In the genomic region with DNA sequence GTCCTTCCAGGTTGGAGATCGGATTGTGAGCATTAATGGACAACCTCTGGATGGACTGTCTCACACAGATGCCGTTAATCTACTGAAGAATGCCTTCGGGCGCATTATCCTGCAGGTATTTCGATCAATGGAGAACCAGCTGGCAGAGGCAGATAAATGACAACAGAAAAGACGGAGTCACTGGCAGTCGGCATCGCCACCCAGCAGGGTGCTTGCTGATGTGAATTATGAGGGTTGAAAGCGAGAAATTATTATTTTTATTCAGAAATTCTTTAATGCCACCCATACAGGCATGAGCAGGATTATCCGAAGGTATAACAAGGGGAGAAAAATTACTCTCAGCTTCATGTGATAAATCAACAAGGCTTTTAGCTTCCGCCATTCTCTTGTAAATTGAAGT, we compare ENCODE assay signal across 32 mouse cellular contexts. TPM values are rescaled to one million over a fixed set of nuclear protein-coding genes. Genes with fewer than 3 reads are reported as not detected.
DNase-seq lines count a peak whose midpoint lies in the region; ATAC-seq and TF ChIP-seq lines count a peak whose summit lies in the region.
"Had no signal": no experiment of that assay in that cellular context is flagged by ENCODE, and none has a peak within 500 bp of the region (broad histone marks: within the 10 kb centered on the region; RNA-seq: fewer than 3 reads in every experiment).

No protein-coding gene starts in this region.

- H3K27ac ChIP-seq in forebrain, embryonic 12.5 days: 0 out of 2 replicates have a peak overlapping the region, but pooled peaks have one; percentile 31
- no peak overlapping the region for H3K27ac ChIP-seq in forebrain, postnatal 0 days (ENCODE audit: low read depth, low read length)
- H3K27ac ChIP-seq in midbrain, embryonic 13.5 days: peak overlapping the region; percentile 57; the same call in 1 of the 2 replicates
- no peak overlapping the region; the same call in 1 of the 2 replicates for H3K27ac ChIP-seq in midbrain, embryonic 11.5 days (ENCODE audit: low read depth, low read length)
- H3K27ac ChIP-seq in midbrain, embryonic 15.5 days: peak overlapping the region; percentile 55
- H3K27ac ChIP-seq: embryonic facial prominence, embryonic 13.5 days; heart, adult 2 months; heart, embryonic 13.5 days; limb, embryonic 10.5 days had no signal

- no peaks in the 10 kb centered on the region; the same call in 1 of the 2 replicates for H3K36me3 ChIP-seq in forebrain, embryonic 12.5 days (replicated peaks)
- no peaks in the 10 kb centered on the region for H3K36me3 ChIP-seq in forebrain, postnatal 0 days (ENCODE audit: insufficient read depth)
- no peaks in the 10 kb centered on the region for H3K36me3 ChIP-seq in midbrain, embryonic 13.5 days
- H3K36me3 ChIP-seq in midbrain, embryonic 11.5 days (ENCODE audit: control insufficient read depth, insufficient read depth, low read length): no peaks in the 10 kb centered on the region
- no peaks in the 10 kb centered on the region for H3K36me3 ChIP-seq in midbrain, embryonic 15.5 days (replicated peaks)

- no peak for TF ChIP-seq CTCF in forebrain, postnatal 0 days (IDR thresholded peaks at IDR 0.05; ENCODE audit: low read depth)

- H3K27me3 ChIP-seq in forebrain, embryonic 12.5 days: no peaks in the 10 kb centered on the region
- H3K27me3 ChIP-seq in forebrain, postnatal 0 days (ENCODE audit: insufficient read depth, low read length): no peaks in the 10 kb centered on the region; the same call in none of the 2 replicates
- H3K27me3 ChIP-seq in midbrain, embryonic 13.5 days: no peaks in the 10 kb centered on the region
- no peaks in the 10 kb centered on the region for H3K27me3 ChIP-seq in midbrain, embryonic 11.5 days (ENCODE audit: control insufficient read depth, insufficient read depth, low read length)
- H3K27me3 ChIP-seq in midbrain, embryonic 15.5 days (replicated peaks): no peaks in the 10 kb centered on the region
- H3K27me3 ChIP-seq: embryonic facial prominence, embryonic 13.5 days; heart, embryonic 13.5 days had no signal

- peaks cover 9% of the 10 kb centered on the region for H3K4me1 ChIP-seq in forebrain, embryonic 12.5 days
- no peaks in the 10 kb centered on the region for H3K4me1 ChIP-seq in forebrain, postnatal 0 days (ENCODE audit: insufficient read depth)
- peaks cover 18% of the 10 kb centered on the region for H3K4me1 ChIP-seq in midbrain, embryonic 13.5 days (replicated peaks)
- H3K4me1 ChIP-seq in midbrain, embryonic 11.5 days (ENCODE audit: control insufficient read depth, insufficient read depth, low read length): peaks cover 2% of the 10 kb centered on the region; the same call in 1 of the 2 replicates
- H3K4me1 ChIP-seq in midbrain, embryonic 15.5 days: peaks cover 10% of the 10 kb centered on the region
- H3K4me1 ChIP-seq: embryonic facial prominence, embryonic 13.5 days; limb, embryonic 10.5 days had no signal

- peaks cover 4% of the 10 kb centered on the region; the same call in 1 of the 2 replicates for H3K9me3 ChIP-seq in forebrain, embryonic 12.5 days
- H3K9me3 ChIP-seq in forebrain, postnatal 0 days (ENCODE audit: low read length): no peaks in the 10 kb centered on the region
- no peaks in the 10 kb centered on the region for H3K9me3 ChIP-seq in midbrain, embryonic 13.5 days
- H3K9me3 ChIP-seq in midbrain, embryonic 11.5 days (ENCODE audit: control insufficient read depth, low read length): no peaks in the 10 kb centered on the region
- H3K9me3 ChIP-seq in midbrain, embryonic 15.5 days: no peaks in the 10 kb centered on the region
- H3K9me3 ChIP-seq: limb, embryonic 10.5 days had no signal

- 69% methylated on average over 11 of the region's 11 CpGs for WGBS in forebrain, embryonic 12.5 days
- 56% methylated on average over 11 of the region's 11 CpGs for WGBS in forebrain, postnatal 0 days
- 40% methylated on average over 11 of the region's 11 CpGs for WGBS in midbrain, embryonic 13.5 days
- WGBS in midbrain, embryonic 11.5 days: 76% methylated on average over 11 of the region's 11 CpGs
- WGBS in midbrain, embryonic 15.5 days: 37% methylated on average over 11 of the region's 11 CpGs

- DNase-seq in forebrain, postnatal 0 days: no peak
- no peak for DNase-seq in midbrain, embryonic 11.5 days (ENCODE audit: low spot score, missing footprints)
- DNase-seq in kidney, adult 18-20 months: no peak
- DNase-seq in layer of hippocampus, adult 9-11 months: no peak
- no peak for DNase-seq in right cerebral cortex, postnatal 10 days (ENCODE audit: low spot score in 2 of 2)
- DNase-seq: adrenal gland, adult 8-10 months; cerebellum, adult 2 months; cerebellum, postnatal 36 days; embryo, embryonic 11 days; gastrocnemius, postnatal 14 days; heart, adult 2 months; heart, postnatal 14 days; kidney, adult 2 months; kidney, postnatal 10 days; liver; lung, postnatal 4 days; right cerebral cortex, postnatal 25 days; spleen, adult 18-20 months had no signal

- no peak overlapping the region for H3K4me3 ChIP-seq in forebrain, embryonic 12.5 days (replicated peaks)
- no peak overlapping the region for H3K4me3 ChIP-seq in forebrain, postnatal 0 days (ENCODE audit: low read depth, low read length)
- H3K4me3 ChIP-seq in midbrain, embryonic 13.5 days (replicated peaks): no peak overlapping the region
- H3K4me3 ChIP-seq in midbrain, embryonic 11.5 days (ENCODE audit: low read depth, low read length): no peak overlapping the region
- no peak overlapping the region for H3K4me3 ChIP-seq in midbrain, embryonic 15.5 days
- H3K4me3 ChIP-seq: embryonic facial prominence, embryonic 13.5 days; erythroblast, embryonic 14.5 days; heart, adult 2 months; heart, embryonic 13.5 days; limb, embryonic 10.5 days; myocyte had no signal

- no peak overlapping the region for H3K4me2 ChIP-seq in forebrain, embryonic 12.5 days
- H3K4me2 ChIP-seq in forebrain, postnatal 0 days (ENCODE audit: low read depth): no peak overlapping the region
- H3K4me2 ChIP-seq in midbrain, embryonic 13.5 days (replicated peaks): peak overlapping the region; percentile 30
- no peak overlapping the region for H3K4me2 ChIP-seq in midbrain, embryonic 11.5 days
- peak overlapping the region; percentile 28 for H3K4me2 ChIP-seq in midbrain, embryonic 15.5 days
- H3K4me2 ChIP-seq: embryonic facial prominence, embryonic 13.5 days; heart, embryonic 13.5 days had no signal

- no peak overlapping the region for H3K9ac ChIP-seq in forebrain, embryonic 12.5 days
- no peak overlapping the region for H3K9ac ChIP-seq in forebrain, postnatal 0 days
- no peak overlapping the region for H3K9ac ChIP-seq in midbrain, embryonic 13.5 days (replicated peaks)
- H3K9ac ChIP-seq in midbrain, embryonic 11.5 days (ENCODE audit: low read length): no peak overlapping the region
- no peak overlapping the region for H3K9ac ChIP-seq in midbrain, embryonic 15.5 days
- H3K9ac ChIP-seq: embryonic facial prominence, embryonic 13.5 days; heart, embryonic 13.5 days had no signal

- no peak for ATAC-seq in forebrain, embryonic 12.5 days (ENCODE audit: low FRiP score)
- no peak for ATAC-seq in forebrain, postnatal 0 days
- peak; percentile 63 for ATAC-seq in midbrain, embryonic 13.5 days
- ATAC-seq in midbrain, embryonic 11.5 days (ENCODE audit: low FRiP score): no peak
- ATAC-seq in midbrain, embryonic 15.5 days (replicated peaks): peak; percentile 76
- ATAC-seq: activated CD4-positive, CD25-positive, alpha-beta regulatory T cell, adult 4 months had no signal

RNA-seq across cellular contexts. Expression of gene L1td1, which starts 38.4 kb away (rescaled TPM):
- 0.08 TPM in 1 of 2 replicates, not detected in the other for polyA plus RNA-seq in forebrain, embryonic 12.5 days (2016; fragmentation: Nextera tagmentation; extraction: Ambion mirVana)
- total RNA-seq in forebrain, postnatal 0 days (2014; rRNA removed): not detected in 2 replicates
- polyA plus RNA-seq in forebrain, postnatal 0 days (2015; fragmentation: Nextera tagmentation; extraction: Ambion mirVana): 0.05 TPM in 1 of 2 replicates, not detected in the other
- polyA plus RNA-seq in midbrain, embryonic 13.5 days (2015; fragmentation: Nextera tagmentation; extraction: Ambion mirVana): not detected in 2 replicates
- 0.17 TPM in 1 of 2 replicates, not detected in the other for polyA plus RNA-seq in midbrain, embryonic 11.5 days (2014; fragmentation: Nextera tagmentation; extraction: Ambion mirVana)
- polyA plus RNA-seq in midbrain, embryonic 15.5 days (2015; fragmentation: Nextera tagmentation; extraction: Ambion mirVana): 0.05 TPM in 1 of 2 replicates, not detected in the other
- total RNA-seq: gastrocnemius, postnatal 14 days; heart, postnatal 14 days; layer of hippocampus, adult 18-20 months; layer of hippocampus, postnatal 25 days; megakaryocyte-erythroid progenitor cell, adult 5-6 weeks had no signal
- polyA plus RNA-seq: activated CD4-positive, CD25-positive, alpha-beta regulatory T cell, adult 4 months; erythroblast, embryonic 14.5 days; heart, adult 2 months; kidney, adult 2 months; liver, embryonic 16.5 days; myocyte; thymus, postnatal 0 days had no signal

Comparison
In these comparisons a context has a peak if more than half of its experiments do, and no peak if none do; other contexts are left out.
1. ATAC-seq: peak in midbrain, embryonic 13.5 days (single experiment) and midbrain, embryonic 15.5 days (single experiment); none in forebrain, embryonic 12.5 days (single experiment), forebrain, postnatal 0 days (single experiment) and midbrain, embryonic 11.5 days (single experiment).
2. H3K27ac ChIP-seq: peak in forebrain, embryonic 12.5 days (single experiment), midbrain, embryonic 13.5 days (single experiment) and midbrain, embryonic 15.5 days (single experiment); none in forebrain, postnatal 0 days (single experiment) and midbrain, embryonic 11.5 days (single experiment).
3. H3K4me2 ChIP-seq: peak in midbrain, embryonic 13.5 days (single experiment) and midbrain, embryonic 15.5 days (single experiment); none in forebrain, embryonic 12.5 days (single experiment), forebrain, postnatal 0 days (single experiment) and midbrain, embryonic 11.5 days (single experiment).